Mouse (Mus musculus): ENCODE measurements around the gene Prdm1. TPM values are rescaled to one million over a fixed set of nuclear protein-coding genes. Genes with fewer than 3 reads are reported as not detected.
A peak's percentile ranks its signal among the peaks of the same experiment; 100 is the strongest.

The Prdm1 gene
- total and polyA plus RNA-seq, 3 experiments, result 4.7 to 13.6 (median 8.0) TPM

GRCm38 (mm10) chr10:44401600-44401999, 126.7 kb downstream of the Prdm1 start:
- DNase-seq (ENCODE audit: extremely low read depth), result no peak
- no peaks in the 10 kb centered on the region for H3K79me2 ChIP-seq (replicated peaks; ENCODE audit: control insufficient read depth, extremely low read depth, insufficient read depth, poor library complexity, severe bottlenecking)
- no peak overlapping the region for H3K4me3 ChIP-seq (replicated peaks in 1 of 3; ENCODE audit: low read depth in 2 of 3, low read length in 2 of 3, poor library complexity in 1 of 3)
- dilution Hi-C loops (cut with MboI; ENCODE audit: extremely low pct_ligation_motif_present, extremely low pct_unique_long_range_greater_than_20kb, low sequenced_read_pairs), result no loop called here
- H3K9ac ChIP-seq (ENCODE audit: insufficient read depth, low read depth), result no peak overlapping the region
- TF ChIP-seq MAZ (IDR thresholded peaks at IDR 0.05; ENCODE audit: low read depth, low read length) (no peak), NELFE (IDR thresholded peaks at IDR 0.05; ENCODE audit: low read depth, low read length) (no peak), BHLHE40 (IDR thresholded peaks at IDR 0.05; ENCODE audit: low read depth, low read length) (no peak), IRF4 (IDR thresholded peaks at IDR 0.05; ENCODE audit: low read depth, low read length) (no peak), USF2 (conservative IDR thresholded peaks at IDR 0.05; ENCODE audit: low read depth, low read length) (no peak), UBTF (IDR thresholded peaks at IDR 0.05; ENCODE audit: low read depth, low read length) (no peak)
- no peak overlapping the region for H3K4me2 ChIP-seq (ENCODE audit: insufficient read depth, low read depth, poor library complexity, severe bottlenecking)
- H3K9me3 ChIP-seq (replicated peaks; ENCODE audit: low read length), result no peaks in the 10 kb centered on the region
- H3K27me3 ChIP-seq (replicated peaks), result no peaks in the 10 kb centered on the region
- H3K4me1 ChIP-seq (ENCODE audit: control insufficient read depth in 1 of 2, insufficient read depth in 2 of 2), result peaks cover 16 to 41% of the 10 kb centered on the region in 2 experiments
- H3K36me3 ChIP-seq (replicated peaks in 1 of 2; ENCODE audit: control insufficient read depth in 1 of 2, insufficient read depth in 1 of 2, low read length in 1 of 2), result no peaks in the 10 kb centered on the region
- H3K27ac ChIP-seq (ENCODE audit: insufficient read depth, low read depth), result no peak overlapping the region
- in situ Hi-C loops (cut with MboI; ENCODE audit: low pct_ligation_motif_present, low pct_unique_long_range_greater_than_20kb, low sequenced_read_pairs), result loop anchor here (5.0 kb wide), 1 partner anchor 36 kb away; no protein-coding TSS in a partner anchor

GRCm38 (mm10) chr10:44400602-44401001, 127.7 kb downstream of the Prdm1 start:
- Histone ChIP-seq H3K9me3 (replicated peaks; ENCODE audit: low read length) (no peaks in the 10 kb centered on the region), H3K9ac (ENCODE audit: insufficient read depth, low read depth) (peak overlapping the region; percentile 15), H3K79me2 (replicated peaks; ENCODE audit: control insufficient read depth, extremely low read depth, insufficient read depth, poor library complexity, severe bottlenecking) (no peaks in the 10 kb centered on the region), H3K27me3 (replicated peaks) (no peaks in the 10 kb centered on the region), H3K27ac (ENCODE audit: insufficient read depth, low read depth) (peak overlapping the region; percentile 57), H3K36me3 (replicated peaks in 1 of 2; ENCODE audit: control insufficient read depth in 1 of 2, insufficient read depth in 1 of 2, low read length in 1 of 2) (no peaks in the 10 kb centered on the region), H3K4me3 (replicated peaks in 1 of 3; ENCODE audit: low read depth in 2 of 3, low read length in 2 of 3, poor library complexity in 1 of 3) (no peak overlapping the region), H3K4me2 (ENCODE audit: insufficient read depth, low read depth, poor library complexity, severe bottlenecking) (peak overlapping the region; percentile 18), H3K4me1 (ENCODE audit: control insufficient read depth in 1 of 2, insufficient read depth in 2 of 2) (peaks cover 16 to 41% of the 10 kb centered on the region in 2 experiments)
- in situ Hi-C loops (cut with MboI; ENCODE audit: low pct_ligation_motif_present, low pct_unique_long_range_greater_than_20kb, low sequenced_read_pairs), result loop anchor here (5.0 kb wide), 1 partner anchor 37 kb away; no protein-coding TSS in a partner anchor
- peak; percentile 61 for DNase-seq (ENCODE audit: extremely low read depth)
- dilution Hi-C loops (cut with MboI; ENCODE audit: extremely low pct_ligation_motif_present, extremely low pct_unique_long_range_greater_than_20kb, low sequenced_read_pairs), result no loop called here
- TF ChIP-seq MAX (IDR thresholded peaks at IDR 0.05; ENCODE audit: low read length) (no peak; the same call in 1 of the 2 replicates), E2F4 (IDR thresholded peaks at IDR 0.05; ENCODE audit: insufficient replicate concordance, low read depth, low read length) (no peak), CHD2 (IDR thresholded peaks at IDR 0.05; ENCODE audit: low read length) (peak; percentile 25; the same call in 1 of the 2 replicates), HCFC1 (IDR thresholded peaks at IDR 0.05; ENCODE audit: low read depth, low read length) (no peak), SMC3 (IDR thresholded peaks at IDR 0.05; ENCODE audit: low read depth, low read length) (no peak; the same call in 1 of the 2 replicates), EP300 (IDR thresholded peaks at IDR 0.05; ENCODE audit: low read length) (peak; percentile 64), ZKSCAN1 (IDR thresholded peaks at IDR 0.05; ENCODE audit: borderline replicate concordance, low read depth, low read length) (no peak), MAZ (IDR thresholded peaks at IDR 0.05; ENCODE audit: low read depth, low read length) (0 out of 2 replicates have a peak, but pooled peaks have one; percentile 17), MEF2A (IDR thresholded peaks at IDR 0.05; ENCODE audit: borderline replicate concordance, low read depth, low read length) (peak; percentile 54), USF1 (IDR thresholded peaks at IDR 0.05; ENCODE audit: low read depth, low read length) (no peak), GABPA (IDR thresholded peaks at IDR 0.05; ENCODE audit: insufficient replicate concordance, low read depth, low read length) (no peak), USF2 (conservative IDR thresholded peaks at IDR 0.05; ENCODE audit: low read depth, low read length) (no peak), PAX5 (IDR thresholded peaks at IDR 0.05; ENCODE audit: low read length) (no peak), ELF1 (IDR thresholded peaks at IDR 0.05; ENCODE audit: low read depth, low read length) (no peak), JUN (IDR thresholded peaks at IDR 0.05; ENCODE audit: insufficient read depth, low read depth, low read length) (no peak), SIN3A (IDR thresholded peaks at IDR 0.05; ENCODE audit: low read length) (no peak), MAFK (IDR thresholded peaks at IDR 0.05; ENCODE audit: insufficient replicate concordance, low read length) (no peak; the same call in 1 of the 2 replicates), ZMIZ1 (IDR thresholded peaks at IDR 0.05; ENCODE audit: low read depth, low read length) (no peak), MXI1 (IDR thresholded peaks at IDR 0.05; ENCODE audit: low read depth, low read length) (no peak), ZNF384 (IDR thresholded peaks at IDR 0.05; ENCODE audit: low read depth, low read length) (no peak), ZC3H11A (IDR thresholded peaks at IDR 0.05; ENCODE audit: low read depth, low read length) (no peak), RAD21 (IDR thresholded peaks at IDR 0.05; ENCODE audit: low read depth, low read length) (no peak; the same call in 1 of the 2 replicates), UBTF (IDR thresholded peaks at IDR 0.05; ENCODE audit: low read depth, low read length) (no peak), POLR2AphosphoS2 (IDR thresholded peaks at IDR 0.05; ENCODE audit: low read depth, low read length) (no peak), CHD1 (IDR thresholded peaks at IDR 0.05; ENCODE audit: low read depth, low read length) (no peak), CTCF (conservative IDR thresholded peaks at IDR 0.05 in 1 of 2, IDR thresholded peaks at IDR 0.05 in 1 of 2; ENCODE audit: low read depth in 2 of 2, low read length in 2 of 2) (no peak), MYC (IDR thresholded peaks at IDR 0.05; ENCODE audit: low read depth, low read length) (0 out of 2 replicates have a peak, but pooled peaks have one; percentile 11), TBP (conservative IDR thresholded peaks at IDR 0.05; ENCODE audit: low read depth, low read length) (no peak), POLR2A (IDR thresholded peaks at IDR 0.05; ENCODE audit: low read depth, low read length) (no peak), KAT2A (IDR thresholded peaks at IDR 0.05; ENCODE audit: insufficient replicate concordance, low read length) (no peak), IRF4 (IDR thresholded peaks at IDR 0.05; ENCODE audit: low read depth, low read length) (peak; percentile 75; the same call in 1 of the 2 replicates)
